Mouse (Mus musculus) lung, postnatal 0 days (tissue): ENCODE measurements around the gene Vim. TPM values are rescaled to one million over a fixed set of nuclear protein-coding genes. Genes with fewer than 3 reads are reported as not detected.

Source experiments
- ATAC-seq: fragments of 200-750 bp; cut with Nextera tagmentation; 2 replicates; pipeline ENCODE4 v1.8.0; 2017; ENCODE audit warnings: moderate library complexity
- DNase-seq: peaks from one replicate; pipeline ENCODE4 v3.0.0-alpha.2; 2016; ENCODE audit warnings: low spot score
- H3K27ac ChIP-seq: fragments of 300-500 bp; sonication (generic); 2 replicates; pipeline ENCODE4 v1.5.1; 2014; ENCODE audit warnings: antibody characterized with exemption, mild to moderate bottlenecking, low read length, mixed read lengths
- H3K27me3 ChIP-seq: fragments of 300-500 bp; sonication (generic); replicated peaks from 2 replicates; pipeline ENCODE4 v1.6.1; 2014; ENCODE audit warnings: low read length, mixed read lengths; ENCODE audit not compliant: insufficient read depth
- H3K36me3 ChIP-seq: fragments of 300-500 bp; sonication (generic); 2 replicates; pipeline ENCODE4 v1.6.1; 2014; ENCODE audit warnings: low read length, mixed read lengths; ENCODE audit not compliant: insufficient read depth
- H3K4me1 ChIP-seq: fragments of 300-500 bp; sonication (generic); 2 replicates; pipeline ENCODE4 v1.6.1; 2014; ENCODE audit warnings: antibody characterized with exemption, low read depth, low read length, mixed read lengths; ENCODE audit not compliant: insufficient read depth
- H3K4me2 ChIP-seq: fragments of 300-500 bp; sonication (generic); replicated peaks from 2 replicates; pipeline ENCODE4 v1.6.1; 2014; ENCODE audit warnings: low read depth, mild to moderate bottlenecking, low read length, moderate library complexity, mixed read lengths
- H3K4me3 ChIP-seq: fragments of 300-500 bp; sonication (generic); 2 replicates; pipeline ENCODE4 v1.5.1; 2014; ENCODE audit warnings: low read depth, low read length
- H3K9ac ChIP-seq: fragments of 300-500 bp; sonication (generic); replicated peaks from 2 replicates; pipeline ENCODE4 v1.6.1; 2014; ENCODE audit warnings: low read depth, mild to moderate bottlenecking
- H3K9me3 ChIP-seq: fragments of 300-500 bp; sonication (generic); 2 replicates; pipeline ENCODE4 v1.6.1; 2016; ENCODE audit warnings: low read length, mixed read lengths
- CTCF ChIP-seq: IDR thresholded peaks from 2 replicates; pipeline ENCODE4 v1.5.1; 2016; ENCODE audit warnings: antibody characterized with exemption, mild to moderate bottlenecking
- EP300 ChIP-seq: IDR thresholded peaks from 2 replicates; pipeline ENCODE4 v1.6.1; 2016; ENCODE audit warnings: antibody characterized with exemption, mild to moderate bottlenecking, control low read depth
- WGBS: fragments of 180-500 bp; shearing (Covaris S2); extraction: QIAGEN DNeasy Blood & Tissue Kit; methylation state at CpG from one replicate; pipeline ENCODE4 v1.1.7; 2014; 5-methylcytosine and 5-hydroxymethylcytosine counted together
- polyA plus RNA-seq: library from polyadenylated mRNA; unstranded; fragments of >200 nt; fragmentation: Nextera tagmentation; extraction: Ambion mirVana; gene quantifications from 2 replicates; pipeline ENCODE4 v1.2.1, GENCODE M21; 2015

Vim gene
- polyA plus RNA-seq = 1,068 and 1,145 TPM in 2 replicates

DNA sequence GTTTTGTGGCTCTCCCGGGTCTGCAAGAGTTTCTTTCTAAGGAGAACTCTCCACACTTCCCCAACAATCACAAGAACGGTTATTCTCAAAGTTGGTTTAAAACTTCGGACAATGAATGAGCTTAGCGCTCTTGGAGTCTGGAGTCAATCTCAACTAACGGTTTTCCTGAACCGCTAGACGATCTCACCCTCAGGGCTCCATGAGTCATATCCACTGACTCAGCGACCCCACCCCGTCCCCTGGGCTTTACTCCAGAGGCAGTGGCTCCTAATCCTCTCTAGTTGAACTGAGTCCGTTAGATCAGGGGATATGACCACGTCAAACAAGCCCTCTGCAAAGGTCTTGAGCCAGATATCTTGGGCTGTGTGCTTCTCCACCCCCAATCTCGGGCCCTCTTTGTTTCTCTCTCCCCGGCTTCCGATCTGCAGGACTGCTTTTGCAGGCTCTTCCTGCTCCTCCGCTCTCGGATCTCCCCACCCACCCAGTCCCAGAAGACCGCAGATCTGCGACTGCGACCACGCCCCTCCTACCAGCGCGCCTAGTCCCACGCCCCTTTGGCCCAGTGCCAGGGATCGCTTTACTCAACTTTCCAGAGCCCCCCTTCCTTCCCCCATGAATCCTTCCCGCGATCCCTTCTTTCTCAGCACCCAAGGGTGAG lies at the start of gene Vim:
Gene Vim (plus strand): TSS at position 520 of the 658 bp plus-strand sequence.
- H3K27ac ChIP-seq = peak within 1 kb of the TSS; percentile 85
- ATAC-seq (peak; percentile 88), DNase-seq (peak; percentile 96)
- peak within 1 kb of the TSS; percentile 62 for H3K9ac ChIP-seq
- H3K4me3 ChIP-seq = peak within 1 kb of the TSS; percentile 62
- peak within 1 kb of the TSS; percentile 68 for H3K4me2 ChIP-seq
- peaks cover 3% of the 10 kb centered on the region; the same call in 1 of the 2 replicates for H3K36me3 ChIP-seq
- WGBS = under 1% methylated on average over 26 of the region's 26 CpGs
- H3K4me1 ChIP-seq = no peaks in the 10 kb centered on the region; the same call in 1 of the 2 replicates
- peak; percentile 48; the same call in 1 of the 2 replicates for TF ChIP-seq EP300
- no peak for TF ChIP-seq CTCF
- H3K27me3 ChIP-seq = no peaks in the 10 kb centered on the region
- H3K9me3 ChIP-seq = no peaks in the 10 kb centered on the region

DNA sequence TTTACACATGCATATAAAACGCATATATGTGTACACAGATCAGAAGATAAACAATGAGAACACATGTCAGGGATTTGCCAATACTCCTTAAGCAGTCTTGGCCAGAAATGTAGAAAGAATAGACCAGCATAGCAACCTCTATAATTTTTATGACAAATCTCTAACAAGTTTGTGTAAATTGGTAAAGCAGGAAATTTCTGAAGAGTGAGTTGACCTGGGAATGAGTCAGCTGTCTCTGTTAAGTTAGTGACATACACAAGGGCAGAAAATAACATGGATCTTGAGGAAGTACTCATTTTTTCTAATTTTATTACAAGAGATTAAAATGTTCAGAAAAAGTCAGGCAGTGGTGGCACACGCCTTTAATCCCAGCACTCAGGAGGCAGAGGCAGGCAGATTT lies 47.5 kb upstream of the Vim start:
- Histone ChIP-seq H3K4me1 (no peaks in the 10 kb centered on the region; the same call in 1 of the 2 replicates), H3K9ac (no peak overlapping the region), H3K27me3 (no peaks in the 10 kb centered on the region), H3K4me2 (no peak overlapping the region), H3K27ac (no peak overlapping the region), H3K36me3 (no peaks in the 10 kb centered on the region), H3K4me3 (no peak overlapping the region), H3K9me3 (no peaks in the 10 kb centered on the region)
- WGBS = 69% methylated on average over 2 of the region's 2 CpGs
- TF ChIP-seq CTCF = no peak
- TF ChIP-seq EP300 = no peak
- DNase-seq (no peak), ATAC-seq (no peak)

DNA sequence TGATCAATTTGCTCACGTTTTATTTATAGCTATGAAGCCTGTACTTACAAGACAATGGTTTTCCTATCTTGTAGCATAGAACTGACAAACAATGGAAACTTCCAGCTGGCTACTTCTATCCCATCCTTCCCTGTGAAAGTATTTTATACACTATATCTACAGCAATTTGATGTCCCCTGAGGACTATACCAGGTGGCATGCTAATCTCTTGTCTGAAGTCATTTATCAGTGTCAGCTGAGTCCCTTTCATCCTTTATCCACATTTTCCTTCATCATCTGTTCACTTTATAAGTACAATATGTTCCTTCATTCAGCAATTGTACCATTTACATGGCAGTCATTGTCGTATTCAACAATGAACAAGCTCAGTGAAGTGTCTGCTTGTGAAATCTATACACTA lies 46.6 kb upstream of the Vim start:
- Histone ChIP-seq H3K9ac (no peak overlapping the region), H3K4me1 (no peaks in the 10 kb centered on the region; the same call in 1 of the 2 replicates), H3K9me3 (no peaks in the 10 kb centered on the region), H3K4me3 (no peak overlapping the region), H3K36me3 (no peaks in the 10 kb centered on the region), H3K27me3 (no peaks in the 10 kb centered on the region), H3K4me2 (no peak overlapping the region), H3K27ac (no peak overlapping the region)
- peak; percentile 16; the same call in 1 of the 2 replicates for ATAC-seq
- no peak for TF ChIP-seq CTCF
- TF ChIP-seq EP300 = no peak
- no peak for DNase-seq
- 47% methylated on average over 2 of the region's 2 CpGs for WGBS

DNA sequence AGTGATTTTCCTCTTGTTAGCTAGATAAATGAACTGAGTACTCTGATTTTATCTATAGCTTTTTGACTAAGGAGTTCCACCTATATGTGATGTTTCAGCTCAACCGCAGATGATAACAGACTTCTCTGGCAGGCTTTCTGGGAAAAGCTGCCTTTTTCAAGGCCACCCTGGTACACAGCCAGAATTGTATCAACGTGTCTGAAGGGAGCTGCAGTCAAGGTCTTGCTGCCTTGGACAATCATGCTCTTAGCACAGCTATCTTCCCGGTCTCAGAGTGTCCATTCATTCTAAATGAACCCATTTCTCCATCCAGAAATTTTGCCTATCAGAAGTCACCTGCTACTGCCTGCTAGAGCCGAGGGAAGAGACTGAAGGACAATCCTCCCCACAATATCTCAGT lies 46.2 kb upstream of the Vim start:
- TF ChIP-seq CTCF = no peak
- no peak for TF ChIP-seq EP300
- H3K4me2 ChIP-seq = no peak overlapping the region
- no peak overlapping the region for H3K27ac ChIP-seq
- WGBS = 45% methylated on average over 4 of the region's 4 CpGs
- no peaks in the 10 kb centered on the region for H3K27me3 ChIP-seq
- no peaks in the 10 kb centered on the region for H3K9me3 ChIP-seq
- no peak overlapping the region for H3K4me3 ChIP-seq
- no peak overlapping the region for H3K9ac ChIP-seq
- H3K4me1 ChIP-seq = no peaks in the 10 kb centered on the region; the same call in 1 of the 2 replicates
- ATAC-seq = no peak
- DNase-seq = no peak
- H3K36me3 ChIP-seq = no peaks in the 10 kb centered on the region

DNA sequence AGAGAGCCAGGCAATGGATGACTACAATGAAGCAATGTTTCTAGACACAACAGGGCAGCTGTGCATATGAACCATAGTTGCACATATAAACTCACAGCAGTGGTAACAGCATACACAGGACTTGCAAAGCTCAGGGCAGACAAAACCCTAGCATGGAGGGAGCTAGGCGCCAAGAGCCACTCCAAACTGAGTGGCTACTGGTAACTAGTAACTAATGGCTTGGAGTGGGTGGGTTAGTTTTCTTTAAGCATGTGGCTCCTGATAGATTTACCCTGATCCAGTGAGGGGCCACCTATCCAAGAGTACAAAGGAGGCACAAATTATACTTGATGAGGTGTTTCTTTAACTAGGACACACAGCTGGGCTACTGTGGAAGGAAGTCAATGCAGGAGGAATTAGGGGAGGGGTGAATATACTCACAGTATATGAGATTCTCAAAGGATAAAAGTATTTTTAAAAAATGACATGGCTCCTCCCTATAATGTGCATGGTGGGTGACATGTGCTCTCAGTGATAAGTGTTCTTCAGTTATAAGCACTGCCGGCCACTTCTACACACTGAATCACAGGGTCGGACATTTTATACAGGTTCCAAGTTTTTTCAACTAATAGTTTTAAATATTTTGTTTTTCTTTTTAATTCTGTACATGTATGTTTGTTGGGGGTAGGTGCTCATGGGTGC lies 44.3 kb upstream of the Vim start:
- no peaks in the 10 kb centered on the region for H3K9me3 ChIP-seq
- no peak for ATAC-seq
- H3K36me3 ChIP-seq = no peaks in the 10 kb centered on the region
- H3K9ac ChIP-seq = no peak overlapping the region
- no peaks in the 10 kb centered on the region for H3K27me3 ChIP-seq
- WGBS = 61% methylated on average over 3 of the region's 3 CpGs
- DNase-seq = no peak
- no peaks in the 10 kb centered on the region; the same call in 1 of the 2 replicates for H3K4me1 ChIP-seq
- no peak overlapping the region for H3K27ac ChIP-seq
- TF ChIP-seq CTCF (no peak), EP300 (no peak)
- H3K4me2 ChIP-seq = no peak overlapping the region
- no peak overlapping the region for H3K4me3 ChIP-seq

DNA sequence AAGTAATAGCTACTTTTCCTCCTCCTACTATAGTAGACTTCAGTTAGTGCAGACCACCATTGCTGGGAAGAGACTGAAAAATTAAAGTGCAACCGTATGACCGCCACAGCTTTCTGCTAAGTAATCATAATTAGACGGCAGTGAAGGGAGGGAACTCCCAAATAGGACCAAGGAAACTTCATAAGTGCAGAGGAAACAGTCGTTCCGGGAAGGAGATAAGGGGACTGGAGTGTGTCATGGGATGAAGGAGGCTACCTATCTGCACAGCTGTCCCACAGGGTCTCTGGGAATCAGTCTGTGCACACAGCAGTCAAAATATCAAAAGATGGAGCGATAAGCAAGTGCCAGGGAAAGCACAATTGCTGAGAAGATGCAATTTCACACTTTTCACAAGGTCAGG lies 43.1 kb upstream of the Vim start:
- no peaks in the 10 kb centered on the region; the same call in 1 of the 2 replicates for H3K4me1 ChIP-seq
- no peaks in the 10 kb centered on the region for H3K36me3 ChIP-seq
- no peak overlapping the region for H3K27ac ChIP-seq
- DNase-seq (no peak), ATAC-seq (no peak)
- no peak overlapping the region for H3K4me2 ChIP-seq
- TF ChIP-seq CTCF = no peak
- TF ChIP-seq EP300 = no peak
- H3K9ac ChIP-seq = no peak overlapping the region
- H3K9me3 ChIP-seq = no peaks in the 10 kb centered on the region
- no peak overlapping the region for H3K4me3 ChIP-seq
- H3K27me3 ChIP-seq = no peaks in the 10 kb centered on the region
- WGBS = 67% methylated on average over 6 of the region's 6 CpGs
